Mouse (Mus musculus) ES-E14 (cell line): ENCODE measurements around the gene Slc27a1.

Experiments used
- HCFC1 ChIP-seq: IDR thresholded peaks from 2 replicates; pipeline ENCODE4 v1.6.1; 2012; ENCODE audit warnings: low read length, inconsistent platforms, borderline replicate concordance; ENCODE audit not compliant: insufficient read depth
- MAFK ChIP-seq: IDR thresholded peaks from 2 replicates; pipeline ENCODE4 v1.6.1; 2014; ENCODE audit warnings: mild to moderate bottlenecking, low read depth, low read length, inconsistent platforms; ENCODE audit not compliant: insufficient read depth
- ZC3H11A ChIP-seq: IDR thresholded peaks from 2 replicates; pipeline ENCODE4 v1.6.1; 2012; ENCODE audit warnings: low read depth, mild to moderate bottlenecking, inconsistent platforms, low read length, borderline replicate concordance
- ZNF384 ChIP-seq: IDR thresholded peaks from 2 replicates; pipeline ENCODE4 v1.6.1; 2012; ENCODE audit warnings: low read depth, low read length, inconsistent platforms

DNA sequence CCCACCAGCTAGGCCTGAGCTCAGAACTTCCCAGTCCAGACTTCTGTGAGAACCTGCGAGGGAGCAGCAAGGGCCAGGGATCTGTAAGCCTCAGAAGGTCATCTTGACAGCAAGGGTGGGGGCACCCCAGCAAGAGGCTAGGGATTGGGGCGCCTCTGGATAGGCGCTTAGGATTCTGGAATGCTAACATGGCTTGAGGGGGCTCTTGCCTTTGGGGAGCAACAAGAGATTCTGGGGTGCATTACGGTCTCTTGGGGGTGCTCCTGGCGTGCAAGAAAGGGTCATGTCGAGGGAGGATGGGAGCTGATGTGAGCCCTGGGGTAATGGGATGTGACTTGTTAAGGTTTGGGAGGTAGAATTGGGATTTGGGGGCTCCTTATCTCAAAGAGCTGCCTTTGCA is 259 bp downstream of the Slc27a1 start:
- no peak for TF ChIP-seq ZC3H11A
- no peak for TF ChIP-seq ZNF384
- TF ChIP-seq MAFK, result no peak
- no peak for TF ChIP-seq HCFC1
